Comparison of ENCODE assay signal across 9 mouse cellular contexts in genomic region chr12:32768082-32768743, GRCm38 (mm10). TPM values are rescaled to one million over a fixed set of nuclear protein-coding genes. Genes with fewer than 3 reads are reported as not detected.
DNase-seq lines count a peak whose midpoint lies in the region; ATAC-seq and TF ChIP-seq lines count a peak whose summit lies in the region.
"Had no signal": no experiment of that assay in that cellular context is flagged by ENCODE, and none has a peak within 500 bp of the region (broad histone marks: within the 10 kb centered on the region; RNA-seq: fewer than 3 reads in every experiment).

No protein-coding gene starts in this region.

- H3K4me3 ChIP-seq in liver, embryonic 16.5 days (ENCODE audit: low read depth, low read length) = no peak overlapping the region
- no peak overlapping the region for H3K4me3 ChIP-seq in stomach, postnatal 0 days (ENCODE audit: low read depth, low read length)
- H3K4me3 ChIP-seq: hindbrain, embryonic 15.5 days; neural tube, embryonic 12.5 days had no signal

- H3K4me1 ChIP-seq in liver, embryonic 16.5 days (ENCODE audit: control insufficient read depth, low read depth, low read length) = no peaks in the 10 kb centered on the region
- no peaks in the 10 kb centered on the region for H3K4me1 ChIP-seq in stomach, postnatal 0 days (replicated peaks; ENCODE audit: control insufficient read depth, insufficient read depth)
- H3K4me1 ChIP-seq: hindbrain, embryonic 15.5 days; neural tube, embryonic 12.5 days had no signal

- no peak for TF ChIP-seq CTCF in stomach, postnatal 0 days (IDR thresholded peaks at IDR 0.05; ENCODE audit: low read depth)

- H3K27ac ChIP-seq in liver, embryonic 16.5 days (ENCODE audit: low read length) = no peak overlapping the region
- H3K27ac ChIP-seq in stomach, postnatal 0 days (replicated peaks) = no peak overlapping the region
- H3K27ac ChIP-seq: hindbrain, embryonic 15.5 days; neural tube, embryonic 12.5 days had no signal

- no peak overlapping the region for H3K9ac ChIP-seq in liver, embryonic 16.5 days (ENCODE audit: low read depth, low read length)
- no peak overlapping the region for H3K9ac ChIP-seq in stomach, postnatal 0 days (ENCODE audit: low read length)
- H3K9ac ChIP-seq: hindbrain, embryonic 15.5 days; neural tube, embryonic 12.5 days had no signal

- no peaks in the 10 kb centered on the region for H3K27me3 ChIP-seq in liver, embryonic 16.5 days (ENCODE audit: control insufficient read depth, insufficient read depth, low read depth, low read length)
- no peaks in the 10 kb centered on the region for H3K27me3 ChIP-seq in stomach, postnatal 0 days (ENCODE audit: control insufficient read depth, insufficient read depth, low read length)
- H3K27me3 ChIP-seq: hindbrain, embryonic 15.5 days; neural tube, embryonic 12.5 days had no signal

- ATAC-seq in liver, embryonic 16.5 days (ENCODE audit: low read depth) = peak; percentile 50; the same call in 1 of the 2 replicates
- ATAC-seq in granulocyte monocyte progenitor cell, adult 5-6 weeks (replicated peaks; ENCODE audit: poor library complexity, severe bottlenecking) = peak; percentile 54
- ATAC-seq in stomach, postnatal 0 days (ENCODE audit: low FRiP score, low TSS enrichment) = peak; percentile 80

- TF ChIP-seq EP300 in stomach, postnatal 0 days (optimal IDR thresholded peaks at IDR 0.05) = no peak

- DNase-seq in liver = no peak
- DNase-seq in large intestine, adult 2 months (ENCODE audit: low read depth, low spot score) = peak; percentile 81
- peak; percentile 66 for DNase-seq in stomach, postnatal 0 days (ENCODE audit: low spot score)
- DNase-seq in thymus, adult 18-20 months = no peak
- no peak for DNase-seq in urinary bladder, postnatal 10 days (ENCODE audit: low spot score)

- H3K4me2 ChIP-seq in liver, embryonic 16.5 days (ENCODE audit: low read depth, low read length) = no peak overlapping the region
- H3K4me2 ChIP-seq in stomach, postnatal 0 days (replicated peaks; ENCODE audit: low read depth) = no peak overlapping the region
- H3K4me2 ChIP-seq: hindbrain, embryonic 15.5 days; neural tube, embryonic 12.5 days had no signal

- H3K36me3 ChIP-seq in liver, embryonic 16.5 days (ENCODE audit: control insufficient read depth, insufficient read depth) = no peaks in the 10 kb centered on the region
- H3K36me3 ChIP-seq in stomach, postnatal 0 days (ENCODE audit: control insufficient read depth, insufficient read depth, low read length) = no peaks in the 10 kb centered on the region
- H3K36me3 ChIP-seq: hindbrain, embryonic 15.5 days; neural tube, embryonic 12.5 days had no signal

- no peaks in the 10 kb centered on the region for H3K9me3 ChIP-seq in liver, embryonic 16.5 days (replicated peaks; ENCODE audit: control insufficient read depth, low read length)
- no peaks in the 10 kb centered on the region for H3K9me3 ChIP-seq in stomach, postnatal 0 days (ENCODE audit: control insufficient read depth, low read length)
- H3K9me3 ChIP-seq: hindbrain, embryonic 15.5 days; neural tube, embryonic 12.5 days had no signal

- WGBS in liver, embryonic 16.5 days (ENCODE audit: insufficient replicate concordance) = 47% methylated on average over 3 of the region's 3 CpGs
- 27% methylated on average over 3 of the region's 3 CpGs for WGBS in large intestine, adult 2 months
- 38% methylated on average over 3 of the region's 3 CpGs for WGBS in stomach, postnatal 0 days

RNA-seq across cellular contexts. Expression of gene Nampt, which starts 51.1 kb away (rescaled TPM):
- 11.3 TPM in 2 replicates for polyA plus RNA-seq in liver, embryonic 16.5 days (2015; fragmentation: Nextera tagmentation; extraction: Ambion mirVana)
- 51.8 and 57.7 TPM in 2 replicates for total RNA-seq in granulocyte monocyte progenitor cell, adult 5-6 weeks (2014; fragmentation: Nextera tagmentation)
- 66.0 and 79.2 TPM in 2 replicates for total RNA-seq in granulocyte monocyte progenitor cell, adult 5-6 weeks (2017)
- polyA plus RNA-seq in large intestine, adult 2 months (2012; rRNA removed) = 12.3 and 13.1 TPM in 2 replicates
- 13.6 and 14.2 TPM in 2 replicates for polyA plus RNA-seq in stomach, postnatal 0 days (2015; fragmentation: Nextera tagmentation; extraction: Ambion mirVana)

Comparison
In these comparisons a context has a peak if more than half of its experiments do, and no peak if none do; other contexts are left out.
1. DNase-seq: peak in large intestine, adult 2 months (single experiment) and stomach, postnatal 0 days (single experiment); none in liver (single experiment), thymus, adult 18-20 months (0 of 2) and urinary bladder, postnatal 10 days (single experiment).
2. Peak in every context shown above with its lines, with median percentiles within 50 percentile points of each other: ATAC-seq.